Mouse (Mus musculus) forebrain, embryonic 10.5 days (tissue): Measurements from ENCODE around the gene Ankrd33b. TPM values are rescaled to one million over a fixed set of nuclear protein-coding genes. Genes with fewer than 3 reads are reported as not detected.

Source experiments
- DNase-seq: peaks from one replicate; pipeline ENCODE4 v3.0.0-alpha.2; 2017; ENCODE audit warnings: low spot score; ENCODE audit errors: extremely low spot score
- H3K27ac ChIP-seq: fragments of 300-500 bp; sonication (generic); 2 replicates; pipeline ENCODE4 v1.5.1; 2016; ENCODE audit warnings: mild to moderate bottlenecking
- H3K27me3 ChIP-seq: fragments of 300-500 bp; sonication (generic); 2 replicates; pipeline ENCODE4 v1.6.1; 2016; ENCODE audit warnings: mild to moderate bottlenecking; ENCODE audit not compliant: poor library complexity, severe bottlenecking
- H3K36me3 ChIP-seq: fragments of 300-500 bp; sonication (generic); replicated peaks from 2 replicates; pipeline ENCODE4 v1.6.1; 2016; ENCODE audit warnings: mild to moderate bottlenecking, moderate library complexity
- H3K4me1 ChIP-seq: fragments of 300-500 bp; sonication (generic); 2 replicates; pipeline ENCODE4 v1.6.1; 2016
- H3K4me3 ChIP-seq: fragments of 300-500 bp; sonication (generic); 2 replicates; pipeline ENCODE4 v1.5.1; 2016; ENCODE audit warnings: mild to moderate bottlenecking, moderate library complexity
- H3K9me3 ChIP-seq: fragments of 300-500 bp; sonication (generic); 2 replicates; pipeline ENCODE4 v1.6.1; 2016; ENCODE audit warnings: mild to moderate bottlenecking, moderate library complexity
- WGBS: fragments of 180-500 bp; shearing (Covaris S2); methylation state at CpG from one replicate; pipeline ENCODE4 v1.1.7; 2016; 5-methylcytosine and 5-hydroxymethylcytosine counted together
- polyA plus RNA-seq: library from polyadenylated mRNA; unstranded; fragments of >200 nt; fragmentation: Nextera tagmentation; extraction: Ambion mirVana; gene quantifications from 2 replicates; pipeline ENCODE4 v1.2.1, GENCODE M21; 2016

Gene Ankrd33b
- polyA plus RNA-seq, result 0.30 and 0.50 TPM in 2 replicates

- WGBS, result under 1% methylated on average over 49 of the region's 49 CpGs
- Histone ChIP-seq H3K27me3 (peaks cover 90% of the 10 kb centered on the region), H3K36me3 (no peaks in the 10 kb centered on the region), H3K9me3 (no peaks in the 10 kb centered on the region), H3K4me3 (peak within 1 kb of the TSS; percentile 71), H3K27ac (peak within 1 kb of the TSS; percentile 54), H3K4me1 (peaks cover 41% of the 10 kb centered on the region)
- peak; percentile 55 for DNase-seq
Observed at GRCm38 (mm10) chr15:31367481-31368200, at the start of gene Ankrd33b. Gene Ankrd33b, minus strand, starts transcription at chr15:31367726.

GRCm38 (mm10) chr15:31415181-31415580 is 47.7 kb upstream of the Ankrd33b start:
- no peaks in the 10 kb centered on the region for H3K9me3 ChIP-seq
- H3K4me1 ChIP-seq, result peaks cover 18% of the 10 kb centered on the region
- no peak overlapping the region for H3K4me3 ChIP-seq
- H3K27ac ChIP-seq, result no peak overlapping the region
- H3K36me3 ChIP-seq, result no peaks in the 10 kb centered on the region
- DNase-seq, result no peak
- 72% methylated on average over 4 of the region's 4 CpGs for WGBS
- H3K27me3 ChIP-seq, result no peaks in the 10 kb centered on the region; the same call in 1 of the 2 replicates

- H3K36me3 ChIP-seq, result no peaks in the 10 kb centered on the region
- WGBS, result 61% methylated on average over 6 of the region's 6 CpGs
- no peak for DNase-seq
- no peaks in the 10 kb centered on the region for H3K9me3 ChIP-seq
- no peaks in the 10 kb centered on the region; the same call in 1 of the 2 replicates for H3K27me3 ChIP-seq
- H3K27ac ChIP-seq, result no peak overlapping the region
- H3K4me1 ChIP-seq, result peaks cover 20% of the 10 kb centered on the region
- H3K4me3 ChIP-seq, result no peak overlapping the region
Observed at GRCm38 (mm10) chr15:31414179-31414898, 46.8 kb upstream of the Ankrd33b start.

GRCm38 (mm10) chr15:31413662-31414061 is 46.1 kb upstream of the Ankrd33b start:
- DNase-seq, result no peak
- H3K4me1 ChIP-seq, result peaks cover 19% of the 10 kb centered on the region
- 93% methylated on average over 6 of the region's 6 CpGs for WGBS
- H3K9me3 ChIP-seq, result no peaks in the 10 kb centered on the region
- no peak overlapping the region for H3K4me3 ChIP-seq
- H3K27ac ChIP-seq, result no peak overlapping the region
- H3K27me3 ChIP-seq, result no peaks in the 10 kb centered on the region; the same call in 1 of the 2 replicates
- H3K36me3 ChIP-seq, result no peaks in the 10 kb centered on the region

- WGBS, result 53% methylated on average over 3 of the region's 3 CpGs
- no peak for DNase-seq
Observed at GRCm38 (mm10) chr15:31412933-31413332, 45.4 kb upstream of the Ankrd33b start.

GRCm38 (mm10) chr15:31412436-31412835 is 44.9 kb upstream of the Ankrd33b start:
- Histone ChIP-seq H3K4me1 (peaks cover 13% of the 10 kb centered on the region), H3K9me3 (no peaks in the 10 kb centered on the region), H3K4me3 (no peak overlapping the region), H3K36me3 (no peaks in the 10 kb centered on the region), H3K27me3 (no peaks in the 10 kb centered on the region), H3K27ac (no peak overlapping the region)
- WGBS, result 89% methylated on average over 6 of the region's 6 CpGs
- DNase-seq, result no peak

More at GRCm38 (mm10) chr15:31412933-31413332, 45.4 kb upstream of the Ankrd33b start:
- peaks cover 17% of the 10 kb centered on the region for H3K4me1 ChIP-seq
- no peaks in the 10 kb centered on the region; the same call in 1 of the 2 replicates for H3K27me3 ChIP-seq
- H3K36me3 ChIP-seq, result no peaks in the 10 kb centered on the region
- H3K9me3 ChIP-seq, result no peaks in the 10 kb centered on the region
- H3K4me3 ChIP-seq, result no peak overlapping the region
- H3K27ac ChIP-seq, result no peak overlapping the region

- H3K9me3 ChIP-seq, result no peaks in the 10 kb centered on the region
Observed at GRCm38 (mm10) chr15:31407490-31407889, 40.0 kb upstream of the Ankrd33b start.

GRCm38 (mm10) chr15:31406881-31407280 is 39.4 kb upstream of the Ankrd33b start:
- no peaks in the 10 kb centered on the region for H3K36me3 ChIP-seq
- 90% methylated on average over 5 of the region's 5 CpGs for WGBS
- no peak for DNase-seq
- no peaks in the 10 kb centered on the region for H3K9me3 ChIP-seq
- H3K4me1 ChIP-seq, result peaks cover 16% of the 10 kb centered on the region
- no peaks in the 10 kb centered on the region for H3K27me3 ChIP-seq
- no peak overlapping the region for H3K27ac ChIP-seq
- no peak overlapping the region for H3K4me3 ChIP-seq

More at GRCm38 (mm10) chr15:31407490-31407889, 40.0 kb upstream of the Ankrd33b start:
- DNase-seq, result no peak
- Histone ChIP-seq H3K36me3 (no peaks in the 10 kb centered on the region), H3K4me3 (no peak overlapping the region), H3K4me1 (peaks cover 10% of the 10 kb centered on the region), H3K27ac (no peak overlapping the region), H3K27me3 (no peaks in the 10 kb centered on the region)
- 91% methylated on average over 4 of the region's 4 CpGs for WGBS

GRCm38 (mm10) chr15:31404346-31404745 is 36.8 kb upstream of the Ankrd33b start:
- no peaks in the 10 kb centered on the region for H3K27me3 ChIP-seq
- no peaks in the 10 kb centered on the region for H3K9me3 ChIP-seq
- no peak overlapping the region for H3K27ac ChIP-seq
- DNase-seq, result no peak
- peaks cover 19% of the 10 kb centered on the region for H3K4me1 ChIP-seq
- H3K4me3 ChIP-seq, result no peak overlapping the region
- no peaks in the 10 kb centered on the region for H3K36me3 ChIP-seq
- WGBS, result 88% methylated on average over 8 of the region's 8 CpGs

- Histone ChIP-seq H3K4me1 (peaks cover 19% of the 10 kb centered on the region), H3K4me3 (no peak overlapping the region), H3K27ac (peak overlapping the region; percentile 26; the same call in 1 of the 2 replicates), H3K27me3 (no peaks in the 10 kb centered on the region), H3K36me3 (no peaks in the 10 kb centered on the region), H3K9me3 (no peaks in the 10 kb centered on the region)
- 66% methylated on average over 12 of the region's 12 CpGs for WGBS
- DNase-seq, result no peak
Observed at GRCm38 (mm10) chr15:31402200-31402892, 34.8 kb upstream of the Ankrd33b start.

GRCm38 (mm10) chr15:31400974-31401373 is 33.4 kb upstream of the Ankrd33b start:
- WGBS, result 42% methylated on average over 3 of the region's 3 CpGs
- H3K9me3 ChIP-seq, result no peaks in the 10 kb centered on the region
- H3K4me1 ChIP-seq, result peaks cover 19% of the 10 kb centered on the region
- no peak overlapping the region for H3K4me3 ChIP-seq
- no peak for DNase-seq
- no peak overlapping the region for H3K27ac ChIP-seq
- no peaks in the 10 kb centered on the region for H3K27me3 ChIP-seq
- no peaks in the 10 kb centered on the region for H3K36me3 ChIP-seq

- peaks cover 19% of the 10 kb centered on the region for H3K4me1 ChIP-seq
- no peak overlapping the region for H3K4me3 ChIP-seq
- 93% methylated on average over 13 of the region's 13 CpGs for WGBS
- H3K27ac ChIP-seq, result no peak overlapping the region
- H3K27me3 ChIP-seq, result no peaks in the 10 kb centered on the region
- no peaks in the 10 kb centered on the region for H3K36me3 ChIP-seq
- no peak for DNase-seq
- no peaks in the 10 kb centered on the region for H3K9me3 ChIP-seq
Observed at GRCm38 (mm10) chr15:31398769-31399168, 31.2 kb upstream of the Ankrd33b start.
